Mouse (Mus musculus) ES-E14 (cell line): Measurements from ENCODE around the gene Mbtps2.

Experiments
- CHD2 ChIP-seq: IDR thresholded peaks from 2 replicates; pipeline ENCODE4 v1.6.1; 2014; ENCODE audit warnings: mild to moderate bottlenecking, low read depth, low read length, inconsistent platforms
- HCFC1 ChIP-seq: IDR thresholded peaks from 2 replicates; pipeline ENCODE4 v1.6.1; 2012; ENCODE audit warnings: low read length, inconsistent platforms, borderline replicate concordance; ENCODE audit not compliant: insufficient read depth
- ZC3H11A ChIP-seq: IDR thresholded peaks from 2 replicates; pipeline ENCODE4 v1.6.1; 2012; ENCODE audit warnings: low read depth, mild to moderate bottlenecking, inconsistent platforms, low read length, borderline replicate concordance
- ZNF384 ChIP-seq: IDR thresholded peaks from 2 replicates; pipeline ENCODE4 v1.6.1; 2012; ENCODE audit warnings: low read depth, low read length, inconsistent platforms

DNA sequence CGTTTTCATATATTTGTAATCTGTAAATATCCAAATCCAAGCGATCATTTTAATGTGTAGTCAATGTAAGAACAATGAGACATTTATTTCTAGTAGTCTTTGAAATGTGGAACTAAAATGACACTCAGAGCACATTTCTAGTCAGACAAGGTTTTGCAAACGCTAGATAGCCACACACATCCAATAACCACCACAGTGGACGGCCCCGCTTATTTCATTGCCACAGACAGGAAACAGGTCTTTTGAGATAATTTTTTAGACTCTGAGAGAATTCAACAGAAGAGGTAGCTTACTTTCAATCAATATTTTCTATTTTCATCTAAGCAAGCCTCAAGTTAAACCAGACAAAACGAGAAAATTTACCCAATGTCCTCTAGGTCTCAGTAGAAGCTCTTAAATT, 2.6 kb downstream of the Mbtps2 start:
- TF ChIP-seq CHD2 (no peak), ZNF384 (no peak), HCFC1 (no peak), ZC3H11A (no peak)
